Mouse (Mus musculus) embryonic fibroblast, embryonic 13.5 days (primary cell): ENCODE results near the gene Utp6. TPM values are rescaled to one million over a fixed set of nuclear protein-coding genes. Genes with fewer than 3 reads are reported as not detected.

Experiments
- H3K27ac ChIP-seq: 2 replicates; pipeline ENCODE4 v1.5.1; 2012; ENCODE audit warnings: low read length, control low read depth, inconsistent platforms; ENCODE audit not compliant: insufficient read depth
- H3K4me1 ChIP-seq: 2 replicates; pipeline ENCODE4 v1.6.1; 2011; ENCODE audit warnings: low read length; ENCODE audit not compliant: control insufficient read depth, insufficient read depth
- H3K4me3 ChIP-seq: 2 replicates; pipeline ENCODE4 v1.5.1; 2011; ENCODE audit warnings: mild to moderate bottlenecking, control low read depth, low read length; ENCODE audit not compliant: insufficient read depth
- CTCF ChIP-seq: IDR thresholded peaks from 2 replicates; pipeline ENCODE4 v1.5.1; 2011; ENCODE audit warnings: mild to moderate bottlenecking, control low read depth, low read length, moderate library complexity, borderline replicate concordance; ENCODE audit not compliant: insufficient read depth
- POLR2A ChIP-seq: IDR thresholded peaks from 2 replicates; pipeline ENCODE4 v1.6.1; 2011; ENCODE audit warnings: low read depth, mild to moderate bottlenecking, control low read depth, low read length, moderate library complexity
- polyA plus RNA-seq: library from polyadenylated mRNA; stranded (reverse); fragments of >200 nt; gene quantifications from 2 replicates; pipeline ENCODE4 v1.2.4, GENCODE M21; 2011; ENCODE audit warnings: low read depth; ENCODE audit not compliant: missing spikeins, insufficient read length

Gene Utp6
- polyA plus RNA-seq = 34.9 and 38.4 TPM in 2 replicates

DNA sequence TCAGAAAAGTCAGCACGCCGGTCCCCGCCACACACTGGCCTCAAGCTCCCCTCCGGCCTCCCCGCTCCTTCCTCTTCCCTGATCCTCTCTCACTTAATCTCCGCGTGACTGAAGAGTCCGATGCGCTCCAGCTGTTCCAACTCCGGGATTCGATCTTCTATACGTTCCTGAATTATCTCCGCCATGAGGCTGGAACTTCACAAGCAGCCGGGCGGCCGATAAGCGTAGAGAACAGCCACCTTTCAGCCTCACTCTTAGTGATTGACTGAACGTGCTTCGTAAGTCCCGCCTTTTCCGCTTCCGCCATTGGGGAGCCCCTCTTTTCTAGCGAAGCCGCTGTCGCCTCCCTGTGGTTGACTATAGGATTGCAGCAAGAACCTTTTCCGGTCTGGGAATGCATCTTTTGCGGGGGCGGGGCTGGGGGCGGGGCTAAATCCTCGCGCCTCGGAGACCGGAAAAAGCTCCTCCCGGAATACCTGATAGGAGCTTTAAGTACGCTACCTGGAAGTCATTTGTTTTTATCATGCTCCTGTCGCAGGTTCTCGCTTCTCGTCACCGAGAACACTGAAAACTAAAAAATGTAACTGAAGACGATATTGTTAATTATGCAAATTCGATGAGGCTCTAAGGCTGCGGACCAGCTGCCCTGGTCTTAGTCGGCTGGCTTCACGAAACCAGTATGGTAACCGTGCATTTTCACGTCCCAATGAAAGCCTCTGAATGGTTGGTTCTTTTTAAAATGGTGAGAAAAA, at the start of gene Utp6:
Gene Utp6 (minus strand): TSS at position 266 of the 752 bp plus-strand sequence.
- peaks cover 2% of the 10 kb centered on the region for H3K4me1 ChIP-seq
- peak; percentile 39; the same call in 1 of the 2 replicates for TF ChIP-seq CTCF
- TF ChIP-seq POLR2A = peak; percentile 94
- H3K27ac ChIP-seq = 0 out of 2 replicates have a peak within 1 kb of the TSS, but pooled peaks have one; percentile 39
- peak within 1 kb of the TSS; percentile 91 for H3K4me3 ChIP-seq

GRCm38 (mm10) chr11:79994271-79994988, 32.2 kb upstream of the Utp6 start:
- no peak overlapping the region for H3K27ac ChIP-seq

DNA sequence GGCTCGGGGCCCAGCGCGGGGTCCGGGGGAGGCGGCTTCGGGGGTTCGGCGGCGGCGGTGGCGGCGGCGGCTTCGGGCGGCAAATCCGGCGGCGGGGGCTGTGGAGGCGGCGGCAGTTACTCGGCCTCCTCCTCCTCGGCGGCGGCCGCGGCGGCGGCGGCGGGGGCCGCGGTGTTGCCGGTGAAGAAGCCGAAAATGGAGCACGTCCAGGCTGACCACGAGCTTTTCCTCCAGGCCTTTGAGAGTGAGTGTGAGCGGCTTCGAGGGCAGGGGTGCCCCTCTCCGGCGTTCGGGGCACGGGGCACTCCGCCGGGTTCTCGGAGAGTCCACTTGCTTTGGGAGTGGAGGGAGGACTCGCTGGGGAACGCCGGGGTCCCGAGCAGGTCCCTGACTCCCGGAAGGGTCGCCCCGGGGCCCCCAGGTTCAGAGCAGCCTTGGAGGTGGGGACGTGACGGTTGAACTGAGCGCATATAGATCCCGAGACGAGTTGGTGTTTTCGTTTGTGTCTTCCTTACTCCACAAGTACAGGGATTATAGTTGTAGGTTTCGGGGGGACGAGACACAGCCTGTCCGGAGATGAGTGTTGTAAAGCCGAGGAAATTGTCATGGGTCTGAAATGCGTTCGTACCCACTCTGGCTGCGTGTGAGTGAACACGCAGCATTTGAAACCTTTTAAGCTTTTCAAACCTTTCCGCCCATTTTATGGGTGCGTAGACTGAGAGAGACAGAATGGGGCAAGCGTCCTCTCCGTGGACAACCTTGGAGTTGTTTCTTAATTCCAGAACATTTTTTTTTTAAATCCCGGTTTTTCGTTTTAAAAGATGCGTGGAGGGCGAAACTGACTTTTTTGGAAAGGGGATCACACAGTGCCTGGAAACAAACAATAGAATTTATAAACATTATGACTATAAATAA, 31.4 kb upstream of the Utp6 start:
- Histone ChIP-seq H3K4me3 (peak overlapping the region; percentile 85), H3K4me1 (no peaks in the 10 kb centered on the region), H3K27ac (peak overlapping the region; percentile 70)
- no peak for TF ChIP-seq CTCF
- TF ChIP-seq POLR2A = no peak

More at GRCm38 (mm10) chr11:79994271-79994988, 32.2 kb upstream of the Utp6 start:
- H3K4me3 ChIP-seq = peak overlapping the region; percentile 85
- H3K4me1 ChIP-seq = no peaks in the 10 kb centered on the region
- TF ChIP-seq POLR2A = no peak
- no peak for TF ChIP-seq CTCF

GRCm38 (mm10) chr11:79992592-79993355, 30.6 kb upstream of the Utp6 start, which contains the start of gene Suz12:
TSS of gene Suz12 (plus strand) at chr11:79993106.
- H3K27ac ChIP-seq = peak within 1 kb of the TSS; percentile 79
- H3K4me1 ChIP-seq = no peaks in the 10 kb centered on the region
- peak within 1 kb of the TSS; percentile 85 for H3K4me3 ChIP-seq
- TF ChIP-seq CTCF = no peak
- TF ChIP-seq POLR2A = peak; percentile 83

DNA sequence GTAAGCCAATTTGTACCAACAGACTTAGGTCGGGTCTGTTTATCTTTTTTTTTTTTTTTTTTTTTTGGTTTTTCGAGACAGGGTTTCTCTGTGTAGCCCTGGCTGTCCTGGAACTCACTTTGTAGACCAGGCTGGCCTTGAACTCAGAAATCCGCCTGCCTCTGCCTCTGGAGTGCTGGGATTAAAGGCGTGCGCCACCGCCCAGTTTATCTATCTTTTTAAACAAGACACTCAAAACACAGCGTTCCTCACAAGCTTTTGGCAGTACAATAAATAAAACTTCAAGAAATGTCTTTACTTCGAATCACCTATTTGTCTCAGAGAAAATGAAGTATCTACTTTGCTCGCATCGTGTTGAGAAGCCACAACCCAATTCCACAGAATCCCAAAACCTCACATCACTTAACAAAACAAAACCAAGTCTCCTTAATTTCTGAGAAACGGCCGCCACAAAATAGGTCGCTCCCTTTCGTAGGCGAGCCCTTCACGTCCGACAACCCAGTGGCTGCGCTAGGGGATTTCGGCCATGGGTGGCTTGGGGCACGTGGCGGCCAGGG, 29.9 kb upstream of the Utp6 start:
- TF ChIP-seq POLR2A (no peak), CTCF (no peak)
- Histone ChIP-seq H3K27ac (peak overlapping the region; percentile 79), H3K4me1 (no peaks in the 10 kb centered on the region), H3K4me3 (peak overlapping the region; percentile 52)

DNA sequence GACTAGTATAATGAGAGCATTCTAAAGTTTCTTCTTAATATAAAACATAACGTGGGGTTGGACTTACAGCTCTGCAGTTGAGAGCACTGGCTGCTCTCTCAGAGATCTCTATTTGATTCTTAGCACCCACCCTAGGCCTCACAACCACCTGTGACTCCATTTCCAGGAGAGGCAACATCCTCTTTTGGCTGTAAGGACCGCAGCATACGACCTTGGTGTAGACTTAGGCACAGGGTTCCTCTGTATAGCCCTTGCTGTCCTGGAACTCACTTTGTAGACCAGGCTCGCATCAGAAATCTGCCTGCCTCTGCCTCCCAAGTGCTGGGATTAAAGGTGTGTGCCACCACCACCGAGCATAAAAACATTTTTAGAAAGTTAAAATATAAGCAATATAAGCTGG, 29.4 kb upstream of the Utp6 start:
- Histone ChIP-seq H3K27ac (no peak overlapping the region), H3K4me3 (no peak overlapping the region), H3K4me1 (no peaks in the 10 kb centered on the region)
- TF ChIP-seq POLR2A (no peak), CTCF (no peak)

DNA sequence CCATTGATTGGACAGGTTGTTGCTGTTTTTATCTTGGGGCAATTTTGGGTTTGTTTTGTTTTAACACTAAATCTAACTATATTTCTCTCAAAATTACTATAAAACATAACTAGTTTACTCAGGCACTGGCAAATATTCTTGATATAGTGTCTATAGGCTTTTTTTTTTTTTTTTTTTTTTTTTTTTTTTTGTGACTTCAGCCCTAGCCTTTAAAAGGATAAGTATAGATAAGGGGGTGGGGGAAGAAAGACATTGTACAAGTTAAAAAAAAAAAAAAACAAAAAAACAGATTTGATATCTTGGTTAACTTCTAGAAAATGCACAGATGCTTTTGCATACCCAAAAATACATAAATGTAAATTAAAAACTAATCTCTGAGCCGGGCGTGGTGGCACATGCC, 27.9 kb upstream of the Utp6 start:
- no peak for TF ChIP-seq POLR2A
- no peak for TF ChIP-seq CTCF
- no peak overlapping the region for H3K4me3 ChIP-seq
- no peaks in the 10 kb centered on the region for H3K4me1 ChIP-seq
- H3K27ac ChIP-seq = no peak overlapping the region

DNA sequence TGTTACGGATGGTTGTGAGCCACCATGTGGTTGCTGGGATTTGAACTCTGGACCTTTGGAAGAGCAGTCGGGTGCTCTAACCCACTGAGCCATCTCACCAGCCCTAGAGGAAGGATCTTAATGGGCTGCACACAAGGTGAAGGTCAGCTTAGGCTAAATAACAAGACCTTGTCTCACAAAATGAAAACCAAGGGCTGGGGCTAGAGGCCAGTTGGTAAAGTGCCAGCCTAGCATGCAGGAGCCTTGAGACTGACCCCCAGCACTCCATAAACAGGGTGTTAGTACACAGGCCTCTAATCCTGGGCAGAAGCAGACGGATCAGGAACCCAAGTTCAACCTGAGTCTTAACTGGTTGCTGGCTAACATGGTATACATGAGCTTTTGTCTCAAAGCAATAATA, 25.7 kb upstream of the Utp6 start:
- H3K27ac ChIP-seq = no peak overlapping the region
- no peak overlapping the region for H3K4me3 ChIP-seq
- H3K4me1 ChIP-seq = no peaks in the 10 kb centered on the region
- TF ChIP-seq POLR2A (no peak), CTCF (no peak)
